ENCODE assay signal across 13 mouse cellular contexts in genomic region chr7:80919647-80920008, GRCm38 (mm10).
"Had no signal": no experiment of that assay in that cellular context is flagged by ENCODE, and none has a peak within 500 bp of the region (broad histone marks: within the 10 kb centered on the region; RNA-seq: fewer than 3 reads in every experiment).

No protein-coding gene starts in this region.

- ATAC-seq: hindbrain, postnatal 0 days; liver, embryonic 12.5 days had no signal

- H3K9ac ChIP-seq: limb, embryonic 15.5 days; liver, embryonic 12.5 days; neural tube, embryonic 15.5 days had no signal

- H3K9me3 ChIP-seq: limb, embryonic 15.5 days; liver, embryonic 12.5 days; midbrain, embryonic 10.5 days; neural tube, embryonic 15.5 days had no signal

- H3K27ac ChIP-seq: hindbrain, postnatal 0 days; limb, embryonic 15.5 days; liver, embryonic 12.5 days; midbrain, embryonic 10.5 days; neural tube, embryonic 15.5 days had no signal

- H3K4me2 ChIP-seq: limb, embryonic 15.5 days; liver, embryonic 12.5 days; neural tube, embryonic 15.5 days had no signal

- DNase-seq: kidney, adult 11 months; kidney, adult 9 months; kidney, postnatal 10 days; kidney, postnatal 4 days; lung, adult 18-20 months; midbrain, embryonic 14.5 days; right cerebral cortex, adult 18-20 months had no signal

- H3K27me3 ChIP-seq: limb, embryonic 15.5 days; liver, embryonic 12.5 days; neural tube, embryonic 15.5 days had no signal

- H3K4me1 ChIP-seq: limb, embryonic 15.5 days; midbrain, embryonic 10.5 days; neural tube, embryonic 15.5 days had no signal

- H3K4me3 ChIP-seq: limb, embryonic 15.5 days; liver, embryonic 12.5 days; midbrain, embryonic 10.5 days; myocyte; neural tube, embryonic 15.5 days had no signal
